Mouse (Mus musculus): ENCODE data around the gene Fndc3a. TPM values are rescaled to one million over a fixed set of nuclear protein-coding genes. Genes with fewer than 3 reads are reported as not detected.

Fndc3a gene
- polyA plus RNA-seq, 1 experiment from 2014 or later = 42.9 TPM

DNA sequence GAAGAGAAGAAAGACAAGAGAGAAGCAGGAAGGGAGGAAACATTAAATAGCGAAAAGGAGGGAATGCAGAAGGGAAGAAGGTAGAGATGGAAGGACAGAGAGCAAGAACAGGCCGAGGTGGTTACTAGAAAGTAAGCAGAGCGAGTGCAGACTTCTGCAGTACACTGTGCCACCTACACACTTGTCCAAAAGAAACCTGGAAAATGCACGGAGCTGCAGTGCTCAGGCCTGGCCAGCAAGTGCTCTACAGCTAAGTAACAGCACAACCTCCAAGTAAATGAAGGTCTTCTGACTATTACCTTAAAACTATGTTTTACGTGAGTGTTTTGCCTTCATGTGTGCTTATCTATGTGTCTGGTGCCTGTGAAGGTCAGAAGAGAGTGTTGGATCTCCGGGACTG, 109.4 kb downstream of the Fndc3a start:
- Histone ChIP-seq H3K27ac (ENCODE audit: low read depth, low read length) (no peak overlapping the region), H3K9ac (ENCODE audit: low read length) (no peak overlapping the region), H3K4me3 (ENCODE audit: low read depth, low read length) (no peak overlapping the region), H3K27me3 (ENCODE audit: control insufficient read depth, insufficient read depth, low read length) (no peaks in the 10 kb centered on the region), H3K36me3 (ENCODE audit: control insufficient read depth, insufficient read depth, low read length) (no peaks in the 10 kb centered on the region), H3K9me3 (ENCODE audit: control insufficient read depth, low read length) (no peaks in the 10 kb centered on the region), H3K4me1 (ENCODE audit: control insufficient read depth, insufficient read depth, low read length) (peaks cover 4% of the 10 kb centered on the region), H3K4me2 (ENCODE audit: low read depth) (no peak overlapping the region)
- DNase-seq (ENCODE audit: low spot score) = no peak
- no peak for ATAC-seq (ENCODE audit: insufficient read depth, low FRiP score, low TSS enrichment)
- 87% methylated on average over 6 of the region's 6 CpGs for WGBS

DNA sequence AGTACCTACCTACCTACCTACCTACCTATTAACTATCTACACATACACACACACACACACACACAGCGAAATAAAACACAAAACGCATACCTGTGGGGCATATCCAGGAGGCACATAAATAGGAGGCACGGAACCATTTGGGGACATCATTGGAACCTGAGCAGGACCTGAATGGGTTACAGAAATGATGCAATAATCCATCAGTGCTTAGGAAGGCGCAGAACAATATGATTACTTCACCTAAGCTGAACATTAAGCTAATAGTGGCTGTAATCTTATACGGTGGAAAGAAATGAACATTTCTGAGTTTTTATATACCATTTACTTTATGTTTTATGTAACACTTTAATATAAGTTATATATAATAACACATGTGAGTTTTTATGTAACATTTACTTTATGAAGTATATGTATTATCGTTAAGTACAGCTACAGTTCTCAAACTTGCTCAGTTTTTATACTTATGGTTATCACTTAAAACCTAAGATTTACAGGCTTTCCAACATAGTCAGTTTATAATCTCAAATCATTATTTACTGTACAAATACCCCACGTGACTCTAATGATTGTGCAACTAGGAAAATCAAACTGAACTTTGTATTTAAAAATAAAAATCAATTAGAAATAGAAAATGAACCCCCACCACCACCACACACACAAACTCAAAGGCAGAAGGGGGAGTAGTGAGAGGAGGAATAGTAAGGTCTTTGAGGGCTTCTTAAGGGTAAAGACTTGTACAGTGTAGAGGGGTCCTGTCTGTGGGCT, 110.6 kb downstream of the Fndc3a start:
- Histone ChIP-seq H3K9ac (ENCODE audit: low read length) (no peak overlapping the region), H3K4me1 (ENCODE audit: control insufficient read depth, insufficient read depth, low read length) (peaks cover 4% of the 10 kb centered on the region), H3K4me2 (ENCODE audit: low read depth) (no peak overlapping the region), H3K27ac (ENCODE audit: low read depth, low read length) (no peak overlapping the region), H3K4me3 (ENCODE audit: low read depth, low read length) (no peak overlapping the region), H3K27me3 (ENCODE audit: control insufficient read depth, insufficient read depth, low read length) (no peaks in the 10 kb centered on the region), H3K36me3 (ENCODE audit: control insufficient read depth, insufficient read depth, low read length) (no peaks in the 10 kb centered on the region; the same call in 1 of the 2 replicates), H3K9me3 (ENCODE audit: control insufficient read depth, low read length) (no peaks in the 10 kb centered on the region)
- no peak for DNase-seq (ENCODE audit: low spot score)
- ATAC-seq (ENCODE audit: insufficient read depth, low FRiP score, low TSS enrichment) = no peak
- 93% methylated on average over 7 of the region's 7 CpGs for WGBS

DNA sequence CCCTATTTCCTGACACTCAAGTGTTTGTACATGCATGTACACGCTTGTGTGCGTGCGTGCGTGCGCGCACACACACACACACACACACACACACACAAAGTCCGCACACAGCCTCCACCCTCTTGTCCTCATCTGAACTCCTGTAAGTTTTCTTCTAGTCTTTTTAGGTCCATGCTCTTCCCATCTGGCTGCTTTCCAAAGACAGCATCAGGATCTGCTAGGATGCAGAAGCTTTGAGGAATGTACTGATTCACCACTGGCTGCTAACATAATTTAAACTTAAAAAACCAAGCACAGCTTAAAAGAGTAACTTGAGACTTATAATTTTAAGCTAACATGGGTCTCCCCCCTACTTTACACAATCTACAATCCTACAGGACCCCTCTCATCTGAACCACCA, 115.6 kb downstream of the Fndc3a start:
- no peak overlapping the region for H3K27ac ChIP-seq (ENCODE audit: low read depth, low read length)
- no peaks in the 10 kb centered on the region for H3K27me3 ChIP-seq (ENCODE audit: control insufficient read depth, insufficient read depth, low read length)

DNA sequence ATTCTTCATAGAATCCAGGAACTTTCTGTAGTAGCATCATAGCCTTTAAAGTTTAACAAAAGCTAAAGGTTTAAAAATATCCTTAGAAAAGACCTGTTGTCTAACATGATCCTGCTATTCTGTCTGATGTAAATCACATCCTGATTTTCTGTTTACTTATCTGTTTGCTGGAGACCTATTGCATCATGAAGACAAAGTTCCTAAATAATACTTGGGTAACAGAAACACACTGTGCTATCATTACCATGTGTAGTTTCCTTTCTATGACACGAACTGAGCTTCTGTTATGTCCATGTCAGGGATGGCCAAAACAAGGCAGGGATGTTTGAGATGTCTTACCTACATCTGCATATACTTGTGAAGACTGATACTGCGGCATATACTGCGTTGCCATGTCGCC, 120.4 kb downstream of the Fndc3a start:
- no peaks in the 10 kb centered on the region for H3K27me3 ChIP-seq (ENCODE audit: control insufficient read depth, insufficient read depth, low read length)
- no peak overlapping the region for H3K9ac ChIP-seq (ENCODE audit: low read length)
- no peaks in the 10 kb centered on the region for H3K9me3 ChIP-seq (ENCODE audit: control insufficient read depth, low read length)
- H3K4me3 ChIP-seq (ENCODE audit: low read depth, low read length) = no peak overlapping the region
- no peak overlapping the region for H3K27ac ChIP-seq (ENCODE audit: low read depth, low read length)
- 96% methylated on average over 4 of the region's 4 CpGs for WGBS
- H3K4me2 ChIP-seq (ENCODE audit: low read depth) = no peak overlapping the region
- DNase-seq (ENCODE audit: low spot score) = no peak
- no peak for ATAC-seq (ENCODE audit: insufficient read depth, low FRiP score, low TSS enrichment)
- peaks cover 5% of the 10 kb centered on the region for H3K36me3 ChIP-seq (ENCODE audit: control insufficient read depth, insufficient read depth, low read length)
- H3K4me1 ChIP-seq (ENCODE audit: control insufficient read depth, insufficient read depth, low read length) = no peaks in the 10 kb centered on the region

More for the DNA sequence above, 115.6 kb downstream of the Fndc3a start:
- DNase-seq (ENCODE audit: low spot score) (no peak), ATAC-seq (ENCODE audit: insufficient read depth, low FRiP score, low TSS enrichment) (no peak)
- Histone ChIP-seq H3K4me1 (ENCODE audit: control insufficient read depth, insufficient read depth, low read length) (no peaks in the 10 kb centered on the region), H3K9ac (ENCODE audit: low read length) (no peak overlapping the region), H3K36me3 (ENCODE audit: control insufficient read depth, insufficient read depth, low read length) (no peaks in the 10 kb centered on the region; the same call in 1 of the 2 replicates), H3K9me3 (ENCODE audit: control insufficient read depth, low read length) (no peaks in the 10 kb centered on the region), H3K4me2 (ENCODE audit: low read depth) (no peak overlapping the region), H3K4me3 (ENCODE audit: low read depth, low read length) (no peak overlapping the region)
- WGBS = 98% methylated on average over 7 of the region's 7 CpGs

DNA sequence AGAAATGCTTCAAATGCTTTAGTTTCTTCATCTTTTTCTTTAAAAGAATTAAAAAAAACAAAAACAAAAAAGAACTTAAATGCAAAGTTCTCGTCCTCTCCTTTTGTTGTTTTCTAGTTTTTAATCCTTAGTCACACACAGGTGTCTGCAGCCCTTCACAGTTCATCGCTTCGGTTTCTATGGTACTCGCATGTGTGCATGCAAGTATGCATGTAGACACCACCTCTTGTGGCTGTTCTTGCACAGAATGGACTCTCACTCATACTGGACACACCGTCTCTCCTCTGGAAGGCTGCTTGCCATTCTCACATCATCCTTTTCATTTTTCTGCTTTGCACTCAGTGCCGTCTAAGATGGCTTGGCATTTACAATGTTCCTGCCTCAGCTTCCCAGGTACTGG, 126.8 kb downstream of the Fndc3a start:
- Histone ChIP-seq H3K9ac (ENCODE audit: low read length) (no peak overlapping the region), H3K36me3 (ENCODE audit: control insufficient read depth, insufficient read depth, low read length) (peaks cover 2% of the 10 kb centered on the region; the same call in 1 of the 2 replicates), H3K4me3 (ENCODE audit: low read depth, low read length) (no peak overlapping the region), H3K4me2 (ENCODE audit: low read depth) (no peak overlapping the region), H3K4me1 (ENCODE audit: control insufficient read depth, insufficient read depth, low read length) (no peaks in the 10 kb centered on the region), H3K9me3 (ENCODE audit: control insufficient read depth, low read length) (no peaks in the 10 kb centered on the region), H3K27ac (ENCODE audit: low read depth, low read length) (no peak overlapping the region), H3K27me3 (ENCODE audit: control insufficient read depth, insufficient read depth, low read length) (no peaks in the 10 kb centered on the region)
- DNase-seq (ENCODE audit: low spot score) = no peak
- 80% methylated on average over 6 of the region's 6 CpGs for WGBS
- ATAC-seq (ENCODE audit: insufficient read depth, low FRiP score, low TSS enrichment) = no peak

DNA sequence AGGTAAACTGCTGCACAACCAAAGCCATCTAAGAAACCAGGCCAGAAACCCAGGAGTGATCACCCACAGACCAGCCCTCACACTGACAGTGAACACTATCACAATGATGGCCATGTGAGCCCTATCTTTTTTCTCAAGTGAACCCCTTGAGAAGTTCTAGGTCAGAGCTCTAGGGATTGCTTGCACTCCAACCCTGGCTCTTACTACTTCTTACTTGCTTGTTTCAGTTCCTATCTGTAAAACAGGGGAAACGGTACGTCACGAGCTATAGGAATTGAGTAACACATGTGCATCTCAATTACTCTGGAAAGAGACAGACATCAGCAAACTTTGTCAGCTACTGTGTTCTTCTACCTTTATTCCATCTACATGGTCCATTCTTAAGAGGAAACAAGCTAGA, 128.8 kb downstream of the Fndc3a start:
- ATAC-seq (ENCODE audit: insufficient read depth, low FRiP score, low TSS enrichment) = no peak
- DNase-seq (ENCODE audit: low spot score) = no peak
- Histone ChIP-seq H3K9ac (ENCODE audit: low read length) (no peak overlapping the region), H3K4me3 (ENCODE audit: low read depth, low read length) (no peak overlapping the region), H3K27ac (ENCODE audit: low read depth, low read length) (no peak overlapping the region), H3K4me2 (ENCODE audit: low read depth) (no peak overlapping the region), H3K27me3 (ENCODE audit: control insufficient read depth, insufficient read depth, low read length) (no peaks in the 10 kb centered on the region), H3K4me1 (ENCODE audit: control insufficient read depth, insufficient read depth, low read length) (no peaks in the 10 kb centered on the region), H3K36me3 (ENCODE audit: control insufficient read depth, insufficient read depth, low read length) (no peaks in the 10 kb centered on the region), H3K9me3 (ENCODE audit: control insufficient read depth, low read length) (no peaks in the 10 kb centered on the region)
- 97% methylated on average over 3 of the region's 3 CpGs for WGBS

DNA sequence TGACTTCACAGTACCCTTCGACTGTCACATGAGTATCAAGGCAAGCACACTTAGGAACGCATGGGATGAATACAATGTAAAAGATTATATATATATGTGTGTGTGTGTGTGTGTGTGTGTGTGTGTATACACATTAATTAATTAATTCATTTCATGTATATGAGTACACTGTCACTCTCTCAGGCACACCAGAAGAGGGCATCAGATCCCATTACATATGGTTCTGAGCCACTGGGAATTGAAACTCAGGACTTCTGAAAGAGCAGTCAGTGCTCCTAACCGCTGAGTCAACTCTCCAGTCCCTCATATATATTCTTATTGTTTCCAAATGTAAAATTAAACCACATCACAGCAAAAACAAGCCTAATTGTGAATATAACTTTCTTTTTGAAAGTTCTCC, 133.5 kb downstream of the Fndc3a start:
- ATAC-seq (ENCODE audit: insufficient read depth, low FRiP score, low TSS enrichment) (no peak), DNase-seq (ENCODE audit: low spot score) (no peak)
- H3K9me3 ChIP-seq (ENCODE audit: control insufficient read depth, low read length) = no peaks in the 10 kb centered on the region
- H3K36me3 ChIP-seq (ENCODE audit: control insufficient read depth, insufficient read depth, low read length) = no peaks in the 10 kb centered on the region
- no peak overlapping the region for H3K4me3 ChIP-seq (ENCODE audit: low read depth, low read length)
- H3K4me1 ChIP-seq (ENCODE audit: control insufficient read depth, insufficient read depth, low read length) = no peaks in the 10 kb centered on the region
- no peak overlapping the region for H3K4me2 ChIP-seq (ENCODE audit: low read depth)
- 93% methylated on average over 3 of the region's 3 CpGs for WGBS
- no peaks in the 10 kb centered on the region for H3K27me3 ChIP-seq (ENCODE audit: control insufficient read depth, insufficient read depth, low read length)
- H3K9ac ChIP-seq (ENCODE audit: low read length) = no peak overlapping the region
- no peak overlapping the region for H3K27ac ChIP-seq (ENCODE audit: low read depth, low read length)

DNA sequence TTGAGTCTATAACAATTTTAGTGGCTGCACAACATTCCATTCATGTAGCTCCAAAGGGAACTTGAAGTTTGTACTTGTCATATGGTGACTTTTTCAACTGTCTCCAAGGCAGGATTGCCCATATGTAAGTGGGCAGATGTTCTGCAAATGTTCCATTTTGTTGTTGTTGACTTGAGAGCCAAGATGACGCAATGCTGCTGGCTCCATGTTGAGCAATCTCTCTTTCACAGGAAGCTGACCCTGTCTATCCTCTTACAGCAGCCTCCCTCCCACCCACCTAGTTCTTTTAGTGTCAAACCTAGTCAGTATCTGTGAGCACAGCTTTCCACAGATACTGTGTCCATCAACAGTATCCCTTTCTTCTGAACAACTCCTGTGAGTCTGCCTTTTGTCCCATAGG, 145.9 kb downstream of the Fndc3a start:
- ATAC-seq (ENCODE audit: insufficient read depth, low FRiP score, low TSS enrichment) (no peak), DNase-seq (ENCODE audit: low spot score) (no peak)
- Histone ChIP-seq H3K9me3 (ENCODE audit: control insufficient read depth, low read length) (no peaks in the 10 kb centered on the region), H3K9ac (ENCODE audit: low read length) (no peak overlapping the region), H3K4me1 (ENCODE audit: control insufficient read depth, insufficient read depth, low read length) (no peaks in the 10 kb centered on the region), H3K27ac (ENCODE audit: low read depth, low read length) (no peak overlapping the region), H3K36me3 (ENCODE audit: control insufficient read depth, insufficient read depth, low read length) (peaks cover 5% of the 10 kb centered on the region; the same call in 1 of the 2 replicates), H3K27me3 (ENCODE audit: control insufficient read depth, insufficient read depth, low read length) (no peaks in the 10 kb centered on the region), H3K4me3 (ENCODE audit: low read depth, low read length) (no peak overlapping the region), H3K4me2 (ENCODE audit: low read depth) (no peak overlapping the region)
- WGBS = 77% methylated on average over 1 of the region's 1 CpGs

DNA sequence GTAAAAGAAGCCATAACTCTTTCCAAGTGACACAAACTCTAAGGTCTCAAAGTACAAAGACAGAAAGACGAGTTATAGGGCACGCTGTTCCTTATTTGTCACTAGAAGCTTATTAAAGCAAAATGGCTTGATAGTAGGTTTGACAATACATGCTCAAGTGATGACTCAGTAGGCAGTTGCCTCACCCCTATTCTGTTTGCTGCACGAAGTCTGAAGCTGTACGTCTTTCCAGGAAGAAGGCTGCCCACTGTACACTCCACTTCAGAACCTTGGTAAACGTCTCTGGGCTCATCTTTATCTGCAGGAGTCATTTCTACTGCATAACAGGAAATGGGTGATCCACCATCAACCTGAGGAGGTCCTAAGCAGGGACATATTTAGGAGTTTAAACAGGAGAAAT, 151.0 kb downstream of the Fndc3a start:
- H3K4me3 ChIP-seq (ENCODE audit: low read depth, low read length) = no peak overlapping the region
- 87% methylated on average over 5 of the region's 5 CpGs for WGBS
- no peak overlapping the region for H3K4me2 ChIP-seq (ENCODE audit: low read depth)
- H3K27me3 ChIP-seq (ENCODE audit: control insufficient read depth, insufficient read depth, low read length) = no peaks in the 10 kb centered on the region
- no peak overlapping the region for H3K27ac ChIP-seq (ENCODE audit: low read depth, low read length)
- DNase-seq (ENCODE audit: low spot score) (no peak), ATAC-seq (ENCODE audit: insufficient read depth, low FRiP score, low TSS enrichment) (no peak)
- H3K4me1 ChIP-seq (ENCODE audit: control insufficient read depth, insufficient read depth, low read length) = no peaks in the 10 kb centered on the region
- peaks cover 12% of the 10 kb centered on the region for H3K36me3 ChIP-seq (ENCODE audit: control insufficient read depth, insufficient read depth, low read length)
- H3K9me3 ChIP-seq (ENCODE audit: control insufficient read depth, low read length) = no peaks in the 10 kb centered on the region
- H3K9ac ChIP-seq (ENCODE audit: low read length) = no peak overlapping the region

Measured in neural tube, embryonic 11.5 days (tissue).